Comparison of ENCODE assay signal across 10 mouse cellular contexts in genomic region chr17:74134976-74135375, GRCm38 (mm10).
A peak's percentile ranks its signal among the peaks of the same experiment; 100 is the strongest.
DNase-seq lines count a peak whose midpoint lies in the region; ATAC-seq and TF ChIP-seq lines count a peak whose summit lies in the region.
"Had no signal": no experiment of that assay in that cellular context is flagged by ENCODE, and none has a peak within 500 bp of the region (broad histone marks: within the 10 kb centered on the region; RNA-seq: fewer than 3 reads in every experiment).

No protein-coding gene starts in this region.

- TF ChIP-seq CTCF in hindbrain, postnatal 0 days (IDR thresholded peaks at IDR 0.05; ENCODE audit: low read depth), result peak; percentile 52; the same call in 1 of the 2 replicates
- TF ChIP-seq CTCF in CH12.LX (conservative IDR thresholded peaks at IDR 0.05 in 1 of 2, IDR thresholded peaks at IDR 0.05 in 1 of 2; ENCODE audit: low read depth in 2 of 2, low read length in 2 of 2), result peak in 1 of 2 experiments; percentile 51; a peak in 3 of 4 replicates
- TF ChIP-seq CTCF in liver, postnatal 0 days (IDR thresholded peaks at IDR 0.05; ENCODE audit: low read depth), result peak; percentile 69

- ATAC-seq in hindbrain, postnatal 0 days, result no peak
- no peak for ATAC-seq in hindbrain, embryonic 13.5 days (ENCODE audit: low FRiP score)
- ATAC-seq in liver, postnatal 0 days, result no peak
- ATAC-seq in intestine, embryonic 15.5 days, result no peak

- H3K9me3 ChIP-seq in hindbrain, postnatal 0 days (ENCODE audit: low read length), result no peaks in the 10 kb centered on the region
- H3K9me3 ChIP-seq in hindbrain, embryonic 13.5 days, result no peaks in the 10 kb centered on the region
- H3K9me3 ChIP-seq in CH12.LX (replicated peaks; ENCODE audit: low read length), result no peaks in the 10 kb centered on the region
- no peaks in the 10 kb centered on the region for H3K9me3 ChIP-seq in liver, postnatal 0 days (ENCODE audit: low read length)
- H3K9me3 ChIP-seq in intestine, embryonic 15.5 days, result no peaks in the 10 kb centered on the region
- H3K9me3 ChIP-seq: liver, embryonic 15.5 days; neural tube, embryonic 15.5 days had no signal

- TF ChIP-seq RAD21 in CH12.LX (IDR thresholded peaks at IDR 0.05; ENCODE audit: low read depth, low read length), result peak; percentile 24

- TF ChIP-seq POLR2A in CH12.LX (IDR thresholded peaks at IDR 0.05; ENCODE audit: low read depth, low read length), result no peak

- no peak overlapping the region for H3K4me2 ChIP-seq in hindbrain, postnatal 0 days (ENCODE audit: low read depth, low read length)
- H3K4me2 ChIP-seq in hindbrain, embryonic 13.5 days, result no peak overlapping the region
- H3K4me2 ChIP-seq in CH12.LX (ENCODE audit: insufficient read depth, low read depth, poor library complexity, severe bottlenecking), result no peak overlapping the region
- H3K4me2 ChIP-seq in liver, postnatal 0 days (ENCODE audit: low read depth, low read length), result no peak overlapping the region
- H3K4me2 ChIP-seq in intestine, embryonic 15.5 days (replicated peaks), result no peak overlapping the region
- H3K4me2 ChIP-seq: liver, embryonic 15.5 days; neural tube, embryonic 15.5 days had no signal

- no peak overlapping the region for H3K4me3 ChIP-seq in hindbrain, postnatal 0 days (ENCODE audit: low read length)
- no peak overlapping the region for H3K4me3 ChIP-seq in hindbrain, embryonic 13.5 days
- no peak overlapping the region for H3K4me3 ChIP-seq in CH12.LX (replicated peaks in 1 of 3; ENCODE audit: low read depth in 2 of 3, low read length in 2 of 3, poor library complexity in 1 of 3)
- H3K4me3 ChIP-seq in liver, postnatal 0 days (ENCODE audit: low read depth, low read length), result no peak overlapping the region
- no peak overlapping the region for H3K4me3 ChIP-seq in intestine, embryonic 15.5 days (replicated peaks)
- H3K4me3 ChIP-seq: liver, embryonic 15.5 days; neural tube, embryonic 15.5 days had no signal

- dilution Hi-C loops in CH12.LX (cut with MboI; ENCODE audit: extremely low pct_ligation_motif_present, extremely low pct_unique_long_range_greater_than_20kb, low sequenced_read_pairs), result no loop called here

- H3K27me3 ChIP-seq in hindbrain, postnatal 0 days (ENCODE audit: insufficient read depth, low read length), result no peaks in the 10 kb centered on the region
- no peaks in the 10 kb centered on the region for H3K27me3 ChIP-seq in hindbrain, embryonic 13.5 days
- no peaks in the 10 kb centered on the region for H3K27me3 ChIP-seq in CH12.LX (replicated peaks)
- H3K27me3 ChIP-seq in liver, postnatal 0 days (ENCODE audit: insufficient read depth, low read length), result no peaks in the 10 kb centered on the region
- no peaks in the 10 kb centered on the region for H3K27me3 ChIP-seq in intestine, embryonic 15.5 days (replicated peaks)
- H3K27me3 ChIP-seq: liver, embryonic 15.5 days; neural tube, embryonic 15.5 days had no signal

- no peaks in the 10 kb centered on the region for H3K79me2 ChIP-seq in CH12.LX (replicated peaks; ENCODE audit: control insufficient read depth, extremely low read depth, insufficient read depth, poor library complexity, severe bottlenecking)

- DNase-seq in hindbrain, postnatal 0 days (ENCODE audit: low spot score), result no peak
- DNase-seq in CH12.LX (ENCODE audit: extremely low read depth) (peak; percentile 17), R1 (ENCODE audit: low read depth, low spot score) (peak; percentile 85)
- DNase-seq in liver, postnatal 0 days, result peak; percentile 37
- DNase-seq in frontal cortex, postnatal 10 days (ENCODE audit: low spot score in 2 of 2), result no peak
- no peak for DNase-seq in layer of hippocampus, adult 9-11 months

- H3K9ac ChIP-seq in hindbrain, postnatal 0 days (replicated peaks; ENCODE audit: low read length), result no peak overlapping the region
- H3K9ac ChIP-seq in hindbrain, embryonic 13.5 days, result no peak overlapping the region
- H3K9ac ChIP-seq in CH12.LX (ENCODE audit: insufficient read depth, low read depth), result no peak overlapping the region
- H3K9ac ChIP-seq in liver, postnatal 0 days (replicated peaks), result no peak overlapping the region
- no peak overlapping the region for H3K9ac ChIP-seq in intestine, embryonic 15.5 days
- H3K9ac ChIP-seq: liver, embryonic 15.5 days; neural tube, embryonic 15.5 days had no signal

- no peak for TF ChIP-seq EP300 in CH12.LX (IDR thresholded peaks at IDR 0.05; ENCODE audit: low read length)
- TF ChIP-seq EP300 in liver, postnatal 0 days (IDR thresholded peaks at IDR 0.05; ENCODE audit: low read depth), result no peak

- no peaks in the 10 kb centered on the region for H3K4me1 ChIP-seq in hindbrain, postnatal 0 days (ENCODE audit: insufficient read depth, low read length)
- no peaks in the 10 kb centered on the region for H3K4me1 ChIP-seq in hindbrain, embryonic 13.5 days (replicated peaks)
- no peaks in the 10 kb centered on the region for H3K4me1 ChIP-seq in CH12.LX (ENCODE audit: control insufficient read depth in 1 of 2, insufficient read depth in 2 of 2)
- no peaks in the 10 kb centered on the region for H3K4me1 ChIP-seq in liver, postnatal 0 days (ENCODE audit: insufficient read depth)
- no peaks in the 10 kb centered on the region for H3K4me1 ChIP-seq in intestine, embryonic 15.5 days (replicated peaks)
- H3K4me1 ChIP-seq: liver, embryonic 15.5 days; neural tube, embryonic 15.5 days had no signal

- 84% methylated on average over 5 of the region's 5 CpGs for WGBS in hindbrain, postnatal 0 days
- 81% methylated on average over 5 of the region's 5 CpGs for WGBS in hindbrain, embryonic 13.5 days
- 75% methylated on average over 5 of the region's 5 CpGs for WGBS in liver, postnatal 0 days (ENCODE audit: insufficient replicate concordance)
- 83% methylated on average over 5 of the region's 5 CpGs for WGBS in intestine, embryonic 15.5 days

- no peaks in the 10 kb centered on the region for H3K36me3 ChIP-seq in hindbrain, postnatal 0 days (ENCODE audit: insufficient read depth, low read length)
- H3K36me3 ChIP-seq in hindbrain, embryonic 13.5 days, result no peaks in the 10 kb centered on the region
- no peaks in the 10 kb centered on the region for H3K36me3 ChIP-seq in CH12.LX (replicated peaks in 1 of 2; ENCODE audit: control insufficient read depth in 1 of 2, insufficient read depth in 1 of 2, low read length in 1 of 2)
- H3K36me3 ChIP-seq in liver, postnatal 0 days (replicated peaks; ENCODE audit: insufficient read depth, low read length), result no peaks in the 10 kb centered on the region
- no peaks in the 10 kb centered on the region for H3K36me3 ChIP-seq in intestine, embryonic 15.5 days
- H3K36me3 ChIP-seq: liver, embryonic 15.5 days; neural tube, embryonic 15.5 days had no signal

- H3K27ac ChIP-seq in hindbrain, postnatal 0 days, result no peak overlapping the region
- H3K27ac ChIP-seq in hindbrain, embryonic 13.5 days, result no peak overlapping the region
- no peak overlapping the region for H3K27ac ChIP-seq in CH12.LX (ENCODE audit: insufficient read depth, low read depth)
- H3K27ac ChIP-seq in liver, postnatal 0 days (ENCODE audit: low read depth), result no peak overlapping the region
- no peak overlapping the region for H3K27ac ChIP-seq in intestine, embryonic 15.5 days
- H3K27ac ChIP-seq: liver, embryonic 15.5 days; neural tube, embryonic 15.5 days had no signal

- in situ Hi-C loops in CH12.LX (cut with MboI; ENCODE audit: low pct_ligation_motif_present, low pct_unique_long_range_greater_than_20kb, low sequenced_read_pairs), result no loop called here

TF ChIP-seq in CH12.LX, 34 proteins besides CTCF, POLR2A, EP300 and RAD21:
- TF ChIP-seq HCFC1 (IDR thresholded peaks at IDR 0.05; ENCODE audit: low read depth, low read length) (no peak), USF1 (IDR thresholded peaks at IDR 0.05; ENCODE audit: low read depth, low read length) (no peak), ZNF384 (IDR thresholded peaks at IDR 0.05; ENCODE audit: low read depth, low read length) (peak; percentile 51), SMC3 (IDR thresholded peaks at IDR 0.05; ENCODE audit: low read depth, low read length) (peak; percentile 30)

Comparison
In these comparisons a context has a peak if more than half of its experiments do, and no peak if none do; other contexts are left out.
1. DNase-seq: peak in CH12.LX (single experiment), R1 (single experiment) and liver, postnatal 0 days (single experiment); none in hindbrain, postnatal 0 days (single experiment), frontal cortex, postnatal 10 days (0 of 2) and layer of hippocampus, adult 9-11 months (single experiment).